Mouse (Mus musculus) yolk sac, embryonic 10.5 days (tissue): Measurements from ENCODE around the gene Cog6.
A peak's percentile ranks its signal among the peaks of the same experiment; 100 is the strongest.
"Not testable (repeated sequence)": the region's sequence is repeated elsewhere in the genome, so short reads cannot be mapped to it uniquely, and the experiment has no call there.

ENCODE experiments used
- DNase-seq: peaks from one replicate; pipeline ENCODE4 v3.0.0-alpha.2; 2017; ENCODE audit warnings: low spot score

Gene Cog6

GRCm38 (mm10) chr3:53032432-53032831 is 15.4 kb upstream of the Cog6 start:
- no peak for DNase-seq

GRCm38 (mm10) chr3:53031586-53031985 is 14.5 kb upstream of the Cog6 start:
- DNase-seq: no peak

- peak; percentile 45 for DNase-seq
Observed at GRCm38 (mm10) chr3:53029046-53029445, 12.0 kb upstream of the Cog6 start.

GRCm38 (mm10) chr3:53027333-53027732 is 10.3 kb upstream of the Cog6 start:
- no peak for DNase-seq

GRCm38 (mm10) chr3:53007411-53007810 is 9.6 kb downstream of the Cog6 start:
- no peak for DNase-seq

GRCm38 (mm10) chr3:53004406-53005114 is 12.5 kb downstream of the Cog6 start:
- no peak for DNase-seq

GRCm38 (mm10) chr3:53002076-53002475 is 15.0 kb downstream of the Cog6 start:
- DNase-seq: no peak

GRCm38 (mm10) chr3:52999996-53000395 is 17.0 kb downstream of the Cog6 start:
- DNase-seq: no peak

GRCm38 (mm10) chr3:52999016-52999744 is 17.9 kb downstream of the Cog6 start:
- no peak for DNase-seq

- DNase-seq: no peak
Observed at GRCm38 (mm10) chr3:52997381-52997780, 19.7 kb downstream of the Cog6 start.

- no peak for DNase-seq
Observed at GRCm38 (mm10) chr3:52996635-52997034, 20.4 kb downstream of the Cog6 start.

GRCm38 (mm10) chr3:52994666-52995065 is 22.4 kb downstream of the Cog6 start:
- no peak for DNase-seq

- no peak for DNase-seq
Observed at GRCm38 (mm10) chr3:52993296-52993695, 23.7 kb downstream of the Cog6 start.

GRCm38 (mm10) chr3:52990041-52990737 is 26.8 kb downstream of the Cog6 start:
- no peak for DNase-seq

GRCm38 (mm10) chr3:52985508-52985941 is 31.5 kb downstream of the Cog6 start:
- not testable (repeated sequence) for DNase-seq

GRCm38 (mm10) chr3:52983772-52984171 is 33.3 kb downstream of the Cog6 start:
- DNase-seq: no peak

- DNase-seq: no peak
Observed at GRCm38 (mm10) chr3:52982993-52983392, 34.0 kb downstream of the Cog6 start.

- DNase-seq: no peak
Observed at GRCm38 (mm10) chr3:52974674-52975556, 42.1 kb downstream of the Cog6 start.

GRCm38 (mm10) chr3:52972916-52973315 is 44.1 kb downstream of the Cog6 start:
- no peak for DNase-seq

GRCm38 (mm10) chr3:52967046-52967445 is 50.0 kb downstream of the Cog6 start:
- no peak for DNase-seq

GRCm38 (mm10) chr3:52964206-52964605 is 52.8 kb downstream of the Cog6 start:
- no peak for DNase-seq

- no peak for DNase-seq
Observed at GRCm38 (mm10) chr3:52963441-52963840, 53.6 kb downstream of the Cog6 start.
